Mouse (Mus musculus) stomach, postnatal 0 days (tissue): ENCODE measurements around the gene Rplp1.

Experiments
- CTCF ChIP-seq: IDR thresholded peaks from 2 replicates; pipeline ENCODE4 v1.5.1; 2016; ENCODE audit warnings: antibody characterized with exemption, low read depth, mild to moderate bottlenecking, moderate library complexity
- EP300 ChIP-seq: optimal IDR thresholded peaks from 2 replicates; pipeline ENCODE3; 2016; ENCODE audit warnings: antibody characterized with exemption

GRCm38 (mm10) chr9:61882179-61882578, 32.2 kb downstream of the Rplp1 start:
- no peak for TF ChIP-seq CTCF
- no peak for TF ChIP-seq EP300
